Mouse (Mus musculus) hindbrain, embryonic 15.5 days (tissue): ENCODE data around the gene Hivep3. TPM values are rescaled to one million over a fixed set of nuclear protein-coding genes. Genes with fewer than 3 reads are reported as not detected.

Source experiments
- ATAC-seq: fragments of 200-750 bp; cut with Nextera tagmentation; 2 replicates; pipeline ENCODE4 v1.8.0; 2017; ENCODE audit warnings: low read depth, moderate number of reproducible peaks, moderate TSS enrichment; ENCODE audit not compliant: low FRiP score
- H3K27ac ChIP-seq: fragments of 300-500 bp; sonication (generic); replicated peaks from 2 replicates; pipeline ENCODE4 v1.5.1; 2015; ENCODE audit warnings: mild to moderate bottlenecking, inconsistent platforms
- H3K27me3 ChIP-seq: fragments of 300-500 bp; sonication (generic); 2 replicates; pipeline ENCODE4 v1.6.1; 2015; ENCODE audit warnings: control low read depth, inconsistent platforms
- H3K36me3 ChIP-seq: fragments of 300-500 bp; sonication (generic); 2 replicates; pipeline ENCODE4 v1.6.1; 2015; ENCODE audit warnings: control low read depth, inconsistent platforms
- H3K4me1 ChIP-seq: fragments of 300-500 bp; sonication (generic); replicated peaks from 2 replicates; pipeline ENCODE4 v1.6.1; 2015; ENCODE audit warnings: control low read depth, inconsistent platforms
- H3K4me2 ChIP-seq: fragments of 300-500 bp; sonication (generic); 2 replicates; pipeline ENCODE4 v1.6.1; 2015; ENCODE audit warnings: moderate library complexity, mild to moderate bottlenecking, inconsistent platforms
- H3K4me3 ChIP-seq: fragments of 300-500 bp; sonication (generic); 2 replicates; pipeline ENCODE4 v1.5.1; 2015; ENCODE audit warnings: mild to moderate bottlenecking, inconsistent platforms
- H3K9ac ChIP-seq: fragments of 300-500 bp; sonication (generic); 2 replicates; pipeline ENCODE4 v1.6.1; 2015; ENCODE audit warnings: inconsistent platforms
- H3K9me3 ChIP-seq: fragments of 300-500 bp; sonication (generic); 2 replicates; pipeline ENCODE4 v1.6.1; 2016; ENCODE audit warnings: control low read depth, inconsistent platforms
- WGBS: fragments of 180-500 bp; shearing (Covaris S2); methylation state at CpG from one replicate; pipeline ENCODE4 v1.1.7; 2015; 5-methylcytosine and 5-hydroxymethylcytosine counted together
- polyA plus RNA-seq: library from polyadenylated mRNA; unstranded; fragments of >200 nt; fragmentation: Nextera tagmentation; extraction: Ambion mirVana; gene quantifications from 2 replicates; pipeline ENCODE4 v1.2.1, GENCODE M21; 2015

Hivep3 gene
- polyA plus RNA-seq, 1 experiment from 2014 or later, result 16.5 TPM

GRCm38 (mm10) chr4:119990841-119991240, 257.3 kb downstream of the Hivep3 start:
- H3K4me3 ChIP-seq, result no peak overlapping the region
- no peaks in the 10 kb centered on the region for H3K27me3 ChIP-seq
- H3K9me3 ChIP-seq, result no peaks in the 10 kb centered on the region
- H3K27ac ChIP-seq, result no peak overlapping the region
- H3K9ac ChIP-seq, result no peak overlapping the region
- H3K36me3 ChIP-seq, result no peaks in the 10 kb centered on the region
- 79% methylated on average over 3 of the region's 3 CpGs for WGBS
- no peak overlapping the region for H3K4me2 ChIP-seq
- peaks cover 34% of the 10 kb centered on the region for H3K4me1 ChIP-seq
- ATAC-seq, result no peak

- 82% methylated on average over 4 of the region's 4 CpGs for WGBS
- Histone ChIP-seq H3K27ac (no peak overlapping the region), H3K4me1 (peaks cover 25% of the 10 kb centered on the region), H3K4me3 (no peak overlapping the region), H3K9me3 (no peaks in the 10 kb centered on the region), H3K27me3 (no peaks in the 10 kb centered on the region), H3K9ac (no peak overlapping the region), H3K36me3 (no peaks in the 10 kb centered on the region), H3K4me2 (no peak overlapping the region)
- ATAC-seq, result no peak
Measured at GRCm38 (mm10) chr4:119991758-119992157, 258.2 kb downstream of the Hivep3 start.

GRCm38 (mm10) chr4:119996377-119996776, 262.8 kb downstream of the Hivep3 start:
- no peak overlapping the region for H3K27ac ChIP-seq
- H3K4me1 ChIP-seq, result no peaks in the 10 kb centered on the region
- no peak for ATAC-seq
- H3K4me2 ChIP-seq, result no peak overlapping the region
- no peak overlapping the region for H3K9ac ChIP-seq
- H3K4me3 ChIP-seq, result no peak overlapping the region
- 100% methylated on average over 1 of the region's 1 CpGs for WGBS
- no peaks in the 10 kb centered on the region for H3K36me3 ChIP-seq
- no peaks in the 10 kb centered on the region for H3K27me3 ChIP-seq
- H3K9me3 ChIP-seq, result no peaks in the 10 kb centered on the region

GRCm38 (mm10) chr4:119997351-119997750, 263.8 kb downstream of the Hivep3 start:
- Histone ChIP-seq H3K4me1 (no peaks in the 10 kb centered on the region), H3K36me3 (no peaks in the 10 kb centered on the region), H3K27me3 (no peaks in the 10 kb centered on the region), H3K27ac (no peak overlapping the region), H3K4me3 (no peak overlapping the region), H3K4me2 (no peak overlapping the region), H3K9me3 (no peaks in the 10 kb centered on the region), H3K9ac (no peak overlapping the region)
- no peak for ATAC-seq
- WGBS, result 91% methylated on average over 7 of the region's 7 CpGs

GRCm38 (mm10) chr4:119998911-119999310, 265.3 kb downstream of the Hivep3 start:
- H3K27me3 ChIP-seq, result no peaks in the 10 kb centered on the region
- H3K27ac ChIP-seq, result no peak overlapping the region
- H3K4me3 ChIP-seq, result no peak overlapping the region
- no peaks in the 10 kb centered on the region for H3K9me3 ChIP-seq
- no peaks in the 10 kb centered on the region for H3K36me3 ChIP-seq
- 52% methylated on average over 5 of the region's 5 CpGs for WGBS
- H3K4me1 ChIP-seq, result no peaks in the 10 kb centered on the region
- H3K9ac ChIP-seq, result no peak overlapping the region
- H3K4me2 ChIP-seq, result no peak overlapping the region
- no peak for ATAC-seq

GRCm38 (mm10) chr4:120000881-120001280, 267.3 kb downstream of the Hivep3 start:
- ATAC-seq, result no peak
- H3K27ac ChIP-seq, result no peak overlapping the region
- no peak overlapping the region for H3K4me2 ChIP-seq
- no peaks in the 10 kb centered on the region for H3K9me3 ChIP-seq
- no peaks in the 10 kb centered on the region for H3K36me3 ChIP-seq
- no peaks in the 10 kb centered on the region for H3K27me3 ChIP-seq
- WGBS, result 77% methylated on average over 7 of the region's 7 CpGs
- no peak overlapping the region for H3K4me3 ChIP-seq
- no peaks in the 10 kb centered on the region for H3K4me1 ChIP-seq
- no peak overlapping the region for H3K9ac ChIP-seq

GRCm38 (mm10) chr4:120003006-120003405, 269.4 kb downstream of the Hivep3 start:
- Histone ChIP-seq H3K36me3 (no peaks in the 10 kb centered on the region), H3K9ac (no peak overlapping the region), H3K9me3 (no peaks in the 10 kb centered on the region), H3K4me3 (no peak overlapping the region), H3K27me3 (no peaks in the 10 kb centered on the region), H3K4me2 (no peak overlapping the region), H3K4me1 (no peaks in the 10 kb centered on the region), H3K27ac (no peak overlapping the region)
- no peak for ATAC-seq
- WGBS, result 42% methylated on average over 3 of the region's 3 CpGs

- H3K27me3 ChIP-seq, result no peaks in the 10 kb centered on the region
Measured at GRCm38 (mm10) chr4:120006046-120006445, 272.5 kb downstream of the Hivep3 start.

GRCm38 (mm10) chr4:120007889-120008288, 274.3 kb downstream of the Hivep3 start:
- no peaks in the 10 kb centered on the region for H3K27me3 ChIP-seq
- H3K4me2 ChIP-seq, result no peak overlapping the region
- no peak for ATAC-seq
- H3K4me1 ChIP-seq, result no peaks in the 10 kb centered on the region
- H3K36me3 ChIP-seq, result no peaks in the 10 kb centered on the region
- 73% methylated on average over 3 of the region's 3 CpGs for WGBS
- no peak overlapping the region for H3K27ac ChIP-seq
- no peak overlapping the region for H3K9ac ChIP-seq
- H3K9me3 ChIP-seq, result no peaks in the 10 kb centered on the region
- H3K4me3 ChIP-seq, result no peak overlapping the region

More at GRCm38 (mm10) chr4:120006046-120006445, 272.5 kb downstream of the Hivep3 start:
- 87% methylated on average over 6 of the region's 6 CpGs for WGBS
- Histone ChIP-seq H3K4me2 (no peak overlapping the region), H3K4me3 (no peak overlapping the region), H3K4me1 (no peaks in the 10 kb centered on the region), H3K27ac (no peak overlapping the region), H3K36me3 (no peaks in the 10 kb centered on the region), H3K9ac (no peak overlapping the region), H3K9me3 (no peaks in the 10 kb centered on the region)
- ATAC-seq, result no peak

- Histone ChIP-seq H3K27me3 (no peaks in the 10 kb centered on the region), H3K4me1 (no peaks in the 10 kb centered on the region), H3K9me3 (no peaks in the 10 kb centered on the region), H3K4me2 (no peak overlapping the region), H3K36me3 (no peaks in the 10 kb centered on the region), H3K4me3 (no peak overlapping the region), H3K9ac (no peak overlapping the region), H3K27ac (no peak overlapping the region)
- 80% methylated on average over 2 of the region's 2 CpGs for WGBS
- ATAC-seq, result no peak
Measured at GRCm38 (mm10) chr4:120009151-120009550, 275.6 kb downstream of the Hivep3 start.

- H3K4me1 ChIP-seq, result no peaks in the 10 kb centered on the region
- 77% methylated on average over 10 of the region's 10 CpGs for WGBS
- no peaks in the 10 kb centered on the region for H3K36me3 ChIP-seq
- no peak overlapping the region for H3K27ac ChIP-seq
- no peaks in the 10 kb centered on the region for H3K9me3 ChIP-seq
- H3K4me3 ChIP-seq, result no peak overlapping the region
- H3K4me2 ChIP-seq, result no peak overlapping the region
- H3K9ac ChIP-seq, result no peak overlapping the region
- ATAC-seq, result no peak
- H3K27me3 ChIP-seq, result no peaks in the 10 kb centered on the region
Measured at GRCm38 (mm10) chr4:120011788-120012187, 278.2 kb downstream of the Hivep3 start.

- Histone ChIP-seq H3K27ac (no peak overlapping the region), H3K36me3 (no peaks in the 10 kb centered on the region), H3K27me3 (no peaks in the 10 kb centered on the region), H3K4me3 (no peak overlapping the region), H3K4me2 (no peak overlapping the region), H3K9ac (no peak overlapping the region), H3K9me3 (no peaks in the 10 kb centered on the region), H3K4me1 (no peaks in the 10 kb centered on the region)
- no peak for ATAC-seq
- WGBS, result 83% methylated on average over 1 of the region's 1 CpGs
Measured at GRCm38 (mm10) chr4:120012891-120013290, 279.3 kb downstream of the Hivep3 start.

- H3K27me3 ChIP-seq, result no peaks in the 10 kb centered on the region
- no peak overlapping the region for H3K9ac ChIP-seq
- H3K9me3 ChIP-seq, result no peaks in the 10 kb centered on the region
- no peaks in the 10 kb centered on the region for H3K4me1 ChIP-seq
- ATAC-seq, result no peak
- no peak overlapping the region for H3K4me2 ChIP-seq
- no peaks in the 10 kb centered on the region for H3K36me3 ChIP-seq
- no peak overlapping the region for H3K27ac ChIP-seq
- H3K4me3 ChIP-seq, result no peak overlapping the region
- 75% methylated on average over 5 of the region's 5 CpGs for WGBS
Measured at GRCm38 (mm10) chr4:120018426-120018825, 284.8 kb downstream of the Hivep3 start.
